ENCODE assay signal across 40 mouse cellular contexts in genomic region chr14:37064849-37065248, GRCm38 (mm10). TPM values are rescaled to one million over a fixed set of nuclear protein-coding genes. Genes with fewer than 3 reads are reported as not detected.
"Had no signal": no experiment of that assay in that cellular context is flagged by ENCODE, and none has a peak within 500 bp of the region (broad histone marks: within the 10 kb centered on the region; RNA-seq: fewer than 3 reads in every experiment).

No protein-coding gene starts in this region.

- H3K27ac ChIP-seq: gastrocnemius, adult 2 months; heart, embryonic 10.5 days; hindbrain, embryonic 10.5 days; hindbrain, embryonic 13.5 days; hindbrain, embryonic 15.5 days; intestine, embryonic 15.5 days; limb, embryonic 10.5 days; limb, embryonic 12.5 days; liver, embryonic 12.5 days; liver, embryonic 14.5 days had no signal

- H3K4me3 ChIP-seq: gastrocnemius, adult 2 months; heart, embryonic 10.5 days; heart, embryonic 12.5 days; hindbrain, embryonic 10.5 days; hindbrain, embryonic 13.5 days; hindbrain, embryonic 15.5 days; intestine, embryonic 15.5 days; limb, embryonic 10.5 days; limb, embryonic 12.5 days; liver, embryonic 12.5 days had no signal

- H3K36me3 ChIP-seq: heart, embryonic 10.5 days; heart, embryonic 12.5 days; hindbrain, embryonic 10.5 days; hindbrain, embryonic 13.5 days; hindbrain, embryonic 15.5 days; intestine, embryonic 15.5 days; limb, embryonic 10.5 days; limb, embryonic 12.5 days; liver, embryonic 12.5 days had no signal

- H3K27me3 ChIP-seq: heart, embryonic 12.5 days; hindbrain, embryonic 15.5 days; intestine, embryonic 15.5 days; limb, embryonic 12.5 days; liver, embryonic 12.5 days had no signal

- DNase-seq: gastrocnemius, adult 2 months; gastrocnemius, postnatal 10 days; gastrocnemius, postnatal 25 days; heart, adult 18-20 months; heart, postnatal 10 days; heart, postnatal 4 days; kidney, adult 18-20 months; kidney, adult 8-10 months; kidney, postnatal 10 days; kidney, postnatal 25 days; kidney, postnatal 4 days; layer of hippocampus, adult 9-11 months had no signal

- H3K9ac ChIP-seq: heart, embryonic 12.5 days; hindbrain, embryonic 13.5 days; hindbrain, embryonic 15.5 days; intestine, embryonic 15.5 days; limb, embryonic 12.5 days; liver, embryonic 12.5 days; liver, embryonic 14.5 days had no signal

- H3K9me3 ChIP-seq: heart, embryonic 10.5 days; heart, embryonic 12.5 days; hindbrain, embryonic 10.5 days; hindbrain, embryonic 13.5 days; hindbrain, embryonic 15.5 days; intestine, embryonic 15.5 days; limb, embryonic 10.5 days; limb, embryonic 12.5 days; liver, embryonic 12.5 days had no signal

- H3K4me2 ChIP-seq: heart, embryonic 12.5 days; hindbrain, embryonic 13.5 days; hindbrain, embryonic 15.5 days; intestine, embryonic 15.5 days; limb, embryonic 12.5 days; liver, embryonic 12.5 days had no signal

- ATAC-seq: inflammation-experienced regulatory T-cells, adult 6 months; intestine, embryonic 15.5 days; intestine, postnatal 0 days; liver, embryonic 12.5 days had no signal

- H3K4me1 ChIP-seq: heart, embryonic 10.5 days; heart, embryonic 12.5 days; hindbrain, embryonic 10.5 days; hindbrain, embryonic 13.5 days; hindbrain, embryonic 15.5 days; intestine, embryonic 15.5 days; limb, embryonic 10.5 days; limb, embryonic 12.5 days; liver, embryonic 12.5 days had no signal

RNA-seq across cellular contexts. Expression of gene Lrit2, which starts 2.9 kb away (rescaled TPM):
- total RNA-seq: gastrocnemius, adult 2 months; gastrocnemius, postnatal 10 days; gastrocnemius, postnatal 25 days; gastrocnemius, postnatal 4 days; granulocyte monocyte progenitor cell, adult 5-6 weeks; heart, adult 18-20 months; heart, adult 8-10 months; heart, postnatal 10 days; heart, postnatal 25 days; heart, postnatal 4 days; layer of hippocampus, adult 8-10 months; layer of hippocampus, postnatal 14 days; left cerebral cortex, adult 18-20 months; left cerebral cortex, postnatal 14 days; left cerebral cortex, postnatal 36 days had no signal
- polyA plus RNA-seq: heart, embryonic 10.5 days; heart, embryonic 12.5 days; heart, embryonic 14.5 days; heart, embryonic 16.5 days; hindbrain, embryonic 10.5 days; hindbrain, embryonic 13.5 days; hindbrain, embryonic 15.5 days; inflammation-experienced regulatory T-cells, adult 6 months; intestine, embryonic 15.5 days; intestine, postnatal 0 days; kidney, embryonic 14.5 days; kidney, embryonic 16.5 days; limb, embryonic 10.5 days; limb, embryonic 12.5 days; limb, embryonic 14.5 days; liver, embryonic 12.5 days; liver, embryonic 14.5 days; liver, embryonic 16.5 days had no signal

RNA-seq across cellular contexts. Expression of gene Lrit1, which starts 10.2 kb away (rescaled TPM):
- total RNA-seq: gastrocnemius, adult 2 months; gastrocnemius, postnatal 10 days; gastrocnemius, postnatal 25 days; granulocyte monocyte progenitor cell, adult 5-6 weeks; heart, adult 18-20 months; heart, adult 8-10 months; heart, postnatal 10 days; heart, postnatal 25 days; heart, postnatal 4 days; layer of hippocampus, postnatal 14 days; left cerebral cortex, adult 18-20 months; left cerebral cortex, postnatal 36 days had no signal
- polyA plus RNA-seq: heart, embryonic 10.5 days; heart, embryonic 12.5 days; heart, embryonic 14.5 days; heart, embryonic 16.5 days; hindbrain, embryonic 10.5 days; hindbrain, embryonic 13.5 days; hindbrain, embryonic 15.5 days; inflammation-experienced regulatory T-cells, adult 6 months; intestine, embryonic 15.5 days; kidney, embryonic 14.5 days; kidney, embryonic 16.5 days; limb, embryonic 10.5 days; limb, embryonic 12.5 days; limb, embryonic 14.5 days; liver, embryonic 12.5 days; liver, embryonic 14.5 days; liver, embryonic 16.5 days had no signal

RNA-seq across cellular contexts. Expression of gene Rgr, which starts 16.1 kb away (rescaled TPM):
- total RNA-seq: gastrocnemius, adult 2 months; granulocyte monocyte progenitor cell, adult 5-6 weeks; heart, adult 18-20 months; heart, adult 8-10 months; heart, postnatal 10 days; heart, postnatal 25 days; heart, postnatal 4 days; layer of hippocampus, adult 8-10 months; layer of hippocampus, postnatal 14 days; left cerebral cortex, adult 18-20 months; left cerebral cortex, postnatal 14 days; left cerebral cortex, postnatal 36 days; liver, adult 2 months had no signal
- polyA plus RNA-seq: heart, embryonic 10.5 days; heart, embryonic 12.5 days; heart, embryonic 14.5 days; heart, embryonic 16.5 days; hindbrain, embryonic 10.5 days; hindbrain, embryonic 13.5 days; hindbrain, embryonic 15.5 days; inflammation-experienced regulatory T-cells, adult 6 months; intestine, embryonic 15.5 days; intestine, postnatal 0 days; kidney, embryonic 14.5 days; kidney, embryonic 16.5 days; limb, embryonic 10.5 days; limb, embryonic 12.5 days; liver, embryonic 12.5 days; liver, embryonic 14.5 days; liver, embryonic 16.5 days had no signal

RNA-seq across cellular contexts. Expression of gene Cdhr1, which starts 33.3 kb away (rescaled TPM):
- total RNA-seq: gastrocnemius, adult 2 months; gastrocnemius, postnatal 25 days; gastrocnemius, postnatal 4 days; granulocyte monocyte progenitor cell, adult 5-6 weeks; heart, adult 8-10 months; liver, adult 2 months had no signal
- polyA plus RNA-seq: liver, embryonic 12.5 days; liver, embryonic 16.5 days had no signal

RNA-seq across cellular contexts. Expression of gene 2610528A11Rik, which starts 49.0 kb away (rescaled TPM):
- total RNA-seq: gastrocnemius, postnatal 4 days; heart, adult 8-10 months; liver, adult 2 months had no signal
- polyA plus RNA-seq: inflammation-experienced regulatory T-cells, adult 6 months; liver, embryonic 12.5 days had no signal
